ENCODE assay signal across 12 mouse cellular contexts in the genomic region with DNA sequence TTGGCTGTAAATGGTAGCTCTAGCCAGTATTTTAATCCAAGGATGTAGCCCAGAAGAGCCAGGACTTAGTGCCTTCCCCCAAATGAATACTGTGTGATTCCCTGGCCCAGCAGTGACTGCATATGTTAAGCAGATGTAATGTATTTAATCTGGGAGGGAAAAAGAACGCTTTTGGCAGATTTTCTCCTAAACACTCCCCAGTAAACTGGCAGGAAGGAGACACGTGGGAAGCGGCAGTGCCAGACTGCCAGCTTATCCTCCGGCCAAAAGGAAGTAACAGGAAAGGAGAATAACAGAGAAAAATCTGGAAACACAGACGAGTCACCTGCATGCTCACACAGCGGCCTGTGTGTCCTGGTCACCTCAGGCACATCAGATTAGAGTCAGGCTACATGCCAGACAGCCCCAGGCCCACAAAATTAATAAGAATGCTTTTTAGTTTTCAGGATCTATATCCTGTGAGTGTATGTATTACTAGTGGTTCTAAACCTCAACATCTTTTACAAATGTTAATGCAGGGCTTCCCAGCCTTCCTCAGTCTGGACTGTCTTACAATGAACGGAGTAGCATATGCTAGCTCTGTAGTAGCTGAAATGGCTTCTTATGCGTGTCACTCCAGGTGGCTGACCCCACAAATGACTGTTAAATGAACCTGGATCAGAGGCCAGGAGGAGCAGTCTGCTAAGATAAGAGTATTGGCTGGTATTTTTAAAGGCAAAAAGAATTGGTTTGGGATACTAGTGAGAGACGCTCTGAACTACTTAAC.
A peak's percentile ranks its signal among the peaks of the same experiment; 100 is the strongest.
DNase-seq lines count a peak whose midpoint lies in the region; ATAC-seq and TF ChIP-seq lines count a peak whose summit lies in the region.
"Had no signal": no experiment of that assay in that cellular context is flagged by ENCODE, and none has a peak within 500 bp of the region (broad histone marks: within the 10 kb centered on the region; RNA-seq: fewer than 3 reads in every experiment).

No protein-coding gene starts in this region.

- H3K4me3 ChIP-seq in thymus, adult 2 months (ENCODE audit: control insufficient read depth, insufficient read depth, low read length), result no peak overlapping the region
- H3K4me3 ChIP-seq: embryonic facial prominence, embryonic 12.5 days; liver, embryonic 13.5 days had no signal

- no peak overlapping the region for H3K27ac ChIP-seq in thymus, adult 2 months (ENCODE audit: control insufficient read depth, insufficient read depth, low read length)
- H3K27ac ChIP-seq: embryonic facial prominence, embryonic 12.5 days; liver, embryonic 13.5 days had no signal

- no peak for TF ChIP-seq POLR2A in thymus, adult 2 months (IDR thresholded peaks at IDR 0.05; ENCODE audit: control insufficient read depth, extremely low read depth, insufficient read depth, low read length, poor library complexity)

- no peak for TF ChIP-seq CTCF in thymus, adult 2 months (IDR thresholded peaks at IDR 0.05; ENCODE audit: borderline replicate concordance, control insufficient read depth, extremely low read depth, insufficient read depth, low read length, poor library complexity)

- H3K4me1 ChIP-seq in thymus, adult 2 months (replicated peaks; ENCODE audit: control insufficient read depth, insufficient read depth, low read length), result no peaks in the 10 kb centered on the region
- H3K4me1 ChIP-seq: embryonic facial prominence, embryonic 12.5 days; liver, embryonic 13.5 days had no signal

- ATAC-seq in cerebellum, adult (ENCODE audit: insufficient number of reproducible peaks, low FRiP score, low TSS enrichment), result peak; percentile 77
- peak; percentile 95 for ATAC-seq in frontal cortex, adult (ENCODE audit: low TSS enrichment)
- no peak for ATAC-seq in erythroblast, adult 5-6 weeks (replicated peaks; ENCODE audit: low FRiP score, poor library complexity, severe bottlenecking)

- WGBS in thymus, adult 2 months, result 94% methylated on average over 9 of the region's 9 CpGs

- no peaks in the 10 kb centered on the region for H3K36me3 ChIP-seq in thymus, adult 2 months (ENCODE audit: control insufficient read depth, insufficient read depth, low read length)
- H3K36me3 ChIP-seq: embryonic facial prominence, embryonic 12.5 days; liver, embryonic 13.5 days had no signal

- no peak for DNase-seq in cerebellum, postnatal 4 days (ENCODE audit: low spot score in 2 of 2)
- peak; percentile 88 for DNase-seq in brain, adult 2 months (ENCODE audit: low read depth, low spot score)
- DNase-seq in left cerebral cortex, adult 18-20 months (ENCODE audit: low spot score in 2 of 2), result peak; percentile 34 to 51
- DNase-seq in thymus, adult 2 months, result no peak
- no peak for DNase-seq in spleen, postnatal 4 days (ENCODE audit: low spot score in 2 of 2)
- DNase-seq: adrenal gland, postnatal 36 days; kidney, adult 18-20 months; liver, embryonic 13.5 days had no signal

- no peaks in the 10 kb centered on the region for H3K27me3 ChIP-seq in thymus, adult 2 months (ENCODE audit: control insufficient read depth, insufficient read depth, low read length)
- H3K27me3 ChIP-seq: embryonic facial prominence, embryonic 12.5 days; liver, embryonic 13.5 days had no signal

Comparison
In these comparisons a context has a peak if more than half of its experiments do, and no peak if none do; other contexts are left out.
1. DNase-seq: peak in brain, adult 2 months (single experiment) and left cerebral cortex, adult 18-20 months (2 of 2); none in cerebellum, postnatal 4 days (0 of 2), thymus, adult 2 months (single experiment) and spleen, postnatal 4 days (0 of 2).